Mouse (Mus musculus) kidney, embryonic 14.5 days (tissue): ENCODE data around the gene Card14. TPM values are rescaled to one million over a fixed set of nuclear protein-coding genes. Genes with fewer than 3 reads are reported as not detected.

Experiments
- ATAC-seq: fragments of 200-750 bp; cut with Nextera tagmentation; 2 replicates; pipeline ENCODE4 v1.8.0; 2017; ENCODE audit warnings: moderate number of reproducible peaks, mild to moderate bottlenecking, moderate TSS enrichment, moderate library complexity; ENCODE audit not compliant: low FRiP score, low TSS enrichment
- H3K27ac ChIP-seq: fragments of 300-500 bp; sonication (generic); 2 replicates; pipeline ENCODE4 v1.5.1; 2014; ENCODE audit warnings: low read depth, mild to moderate bottlenecking, low read length, moderate library complexity, mixed read lengths
- H3K27me3 ChIP-seq: fragments of 300-500 bp; sonication (generic); 2 replicates; pipeline ENCODE4 v1.6.1; 2014; ENCODE audit warnings: mild to moderate bottlenecking, low read length; ENCODE audit not compliant: control insufficient read depth, insufficient read depth
- H3K36me3 ChIP-seq: fragments of 300-500 bp; sonication (generic); 2 replicates; pipeline ENCODE4 v1.6.1; 2014; ENCODE audit warnings: low read length, mixed read lengths; ENCODE audit not compliant: control insufficient read depth, insufficient read depth
- H3K4me1 ChIP-seq: fragments of 300-500 bp; sonication (generic); 2 replicates; pipeline ENCODE4 v1.6.1; 2014; ENCODE audit warnings: low read length, mixed read lengths; ENCODE audit not compliant: control insufficient read depth, insufficient read depth
- H3K4me2 ChIP-seq: fragments of 300-500 bp; sonication (generic); replicated peaks from 2 replicates; pipeline ENCODE4 v1.6.1; 2014; ENCODE audit warnings: low read depth, mild to moderate bottlenecking, low read length
- H3K4me3 ChIP-seq: fragments of 300-500 bp; sonication (generic); 2 replicates; pipeline ENCODE4 v1.5.1; 2014; ENCODE audit warnings: mild to moderate bottlenecking, low read length
- H3K9ac ChIP-seq: fragments of 300-500 bp; sonication (generic); 2 replicates; pipeline ENCODE4 v1.6.1; 2014; ENCODE audit warnings: low read depth, mild to moderate bottlenecking, low read length, moderate library complexity
- H3K9me3 ChIP-seq: fragments of 300-500 bp; sonication (generic); 2 replicates; pipeline ENCODE4 v1.6.1; 2016; ENCODE audit warnings: low read length; ENCODE audit not compliant: control insufficient read depth
- WGBS: fragments of 180-500 bp; shearing (Covaris S2); extraction: QIAGEN DNeasy Blood & Tissue Kit; methylation state at CpG from one replicate; pipeline ENCODE4 v1.1.7; 2014; 5-methylcytosine and 5-hydroxymethylcytosine counted together
- polyA plus RNA-seq: library from polyadenylated mRNA; unstranded; fragments of >200 nt; fragmentation: Nextera tagmentation; extraction: Ambion mirVana; gene quantifications from 2 replicates; pipeline ENCODE4 v1.2.1, GENCODE M21; 2014

Card14 gene
- 0.16 and 0.17 TPM in 2 replicates for polyA plus RNA-seq

DNA sequence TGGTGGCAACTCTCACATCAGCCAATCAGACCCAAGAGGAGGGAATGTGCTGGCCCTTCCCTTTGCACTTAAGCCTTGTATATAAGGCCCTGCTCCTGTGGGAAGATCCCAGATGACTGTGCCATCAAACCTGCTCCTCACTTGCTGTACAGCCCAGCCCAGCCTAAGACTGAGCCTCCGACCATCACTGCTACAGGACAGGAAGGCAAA is at the start of gene Card14:
Gene Card14 (plus strand): TSS at position 111 of the 210 bp plus-strand sequence.
- Histone ChIP-seq H3K4me2 (no peak within 1 kb of the TSS), H3K4me1 (no peaks in the 10 kb centered on the region), H3K9ac (no peak within 1 kb of the TSS)

GRCm38 (mm10) chr11:119258216-119258571 is 49.4 kb upstream of the Card14 start:
- Histone ChIP-seq H3K4me3 (peak overlapping the region; percentile 17; the same call in 1 of the 2 replicates), H3K27me3 (no peaks in the 10 kb centered on the region), H3K9ac (no peak overlapping the region; the same call in 1 of the 2 replicates), H3K9me3 (no peaks in the 10 kb centered on the region), H3K4me1 (peaks cover 12% of the 10 kb centered on the region), H3K36me3 (no peaks in the 10 kb centered on the region), H3K27ac (peak overlapping the region; percentile 1; the same call in 1 of the 2 replicates), H3K4me2 (peak overlapping the region; percentile 31)
- WGBS = 54% methylated on average over 9 of the region's 9 CpGs
- ATAC-seq = no peak

More for the DNA sequence above, at the start of gene Card14:
- Histone ChIP-seq H3K4me3 (no peak within 1 kb of the TSS), H3K27me3 (peaks cover 5% of the 10 kb centered on the region; the same call in 1 of the 2 replicates), H3K27ac (no peak within 1 kb of the TSS), H3K36me3 (no peaks in the 10 kb centered on the region), H3K9me3 (no peaks in the 10 kb centered on the region)
- no peak for ATAC-seq
- WGBS = 33% methylated on average over 1 of the region's 1 CpGs

DNA sequence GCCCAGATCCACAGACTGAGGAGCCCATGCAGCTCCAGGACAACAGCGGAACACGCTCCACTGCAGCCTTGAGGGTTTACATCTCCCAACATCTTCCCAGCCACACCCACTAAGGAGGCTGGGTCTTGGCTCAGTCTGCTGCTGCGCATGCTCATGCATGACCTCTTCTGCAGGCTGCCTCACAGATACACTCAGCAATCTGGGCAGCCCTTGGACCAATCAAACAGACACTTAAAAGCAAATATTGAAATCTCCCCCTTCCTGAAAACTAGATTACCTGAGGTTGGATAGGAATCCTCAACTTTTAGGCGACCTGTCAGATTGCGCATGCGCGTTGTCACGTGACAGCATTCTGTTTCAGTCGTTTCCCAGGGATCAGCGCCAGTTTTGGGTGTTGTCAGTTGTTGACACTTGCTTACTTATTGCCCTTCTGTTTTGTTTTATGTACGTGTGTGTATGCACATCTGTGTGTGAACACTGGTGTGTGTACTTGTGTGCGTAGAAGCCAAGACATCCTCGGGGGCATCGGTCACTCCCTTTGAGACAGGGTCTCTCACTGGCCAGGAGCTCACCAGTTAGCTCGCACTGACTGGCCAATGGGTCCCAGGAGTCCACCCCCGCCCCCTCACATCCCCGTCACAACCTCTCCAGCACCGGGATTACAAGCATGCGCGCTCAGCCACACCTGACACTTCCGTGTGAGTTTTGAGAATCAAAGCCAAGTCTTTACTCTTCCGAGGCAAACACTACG is 48.8 kb upstream of the Card14 start:
- peak overlapping the region; percentile 17; the same call in 1 of the 2 replicates for H3K4me3 ChIP-seq
- H3K4me1 ChIP-seq = peaks cover 12% of the 10 kb centered on the region
- peak overlapping the region; percentile 14; the same call in 1 of the 2 replicates for H3K9ac ChIP-seq
- H3K27me3 ChIP-seq = no peaks in the 10 kb centered on the region
- H3K36me3 ChIP-seq = no peaks in the 10 kb centered on the region
- peak; percentile 74; the same call in 1 of the 2 replicates for ATAC-seq
- H3K4me2 ChIP-seq = peak overlapping the region; percentile 31
- WGBS = 64% methylated on average over 23 of the region's 23 CpGs
- peak overlapping the region; percentile 1; the same call in 1 of the 2 replicates for H3K27ac ChIP-seq
- H3K9me3 ChIP-seq = no peaks in the 10 kb centered on the region

DNA sequence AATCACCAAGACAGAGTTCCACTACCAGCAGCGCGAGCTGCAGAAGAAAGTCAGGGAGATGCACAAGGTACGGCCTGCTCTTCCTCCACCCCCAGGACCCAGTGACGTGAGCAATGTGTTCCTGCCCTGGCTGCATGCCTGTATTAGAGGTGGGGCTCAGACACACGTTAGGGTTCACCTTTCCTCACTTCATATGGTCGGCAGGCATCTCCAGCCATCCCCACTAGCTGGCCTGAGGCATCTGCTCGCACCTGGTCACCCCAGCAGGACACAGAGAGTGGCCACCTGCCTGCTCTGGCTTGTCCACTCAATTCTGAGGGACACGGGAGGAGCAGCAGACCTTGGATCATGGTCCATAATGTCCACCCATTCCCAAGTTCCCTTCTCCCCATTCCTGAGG is 47.6 kb upstream of the Card14 start:
- Histone ChIP-seq H3K36me3 (no peaks in the 10 kb centered on the region), H3K4me2 (no peak overlapping the region), H3K4me1 (peaks cover 12% of the 10 kb centered on the region), H3K27me3 (no peaks in the 10 kb centered on the region), H3K9ac (no peak overlapping the region), H3K4me3 (no peak overlapping the region), H3K9me3 (no peaks in the 10 kb centered on the region), H3K27ac (no peak overlapping the region)
- 89% methylated on average over 8 of the region's 8 CpGs for WGBS
- no peak for ATAC-seq

GRCm38 (mm10) chr11:119264413-119264812 is 43.2 kb upstream of the Card14 start:
- Histone ChIP-seq H3K27me3 (no peaks in the 10 kb centered on the region), H3K36me3 (no peaks in the 10 kb centered on the region), H3K9me3 (no peaks in the 10 kb centered on the region), H3K4me1 (peaks cover 6% of the 10 kb centered on the region; the same call in 1 of the 2 replicates), H3K4me2 (no peak overlapping the region), H3K4me3 (no peak overlapping the region), H3K27ac (no peak overlapping the region), H3K9ac (no peak overlapping the region)
- 87% methylated on average over 13 of the region's 13 CpGs for WGBS
- ATAC-seq = no peak

- 75% methylated on average over 7 of the region's 7 CpGs for WGBS
- Histone ChIP-seq H3K4me3 (no peak overlapping the region), H3K9ac (no peak overlapping the region), H3K27me3 (no peaks in the 10 kb centered on the region), H3K4me2 (no peak overlapping the region), H3K4me1 (peaks cover 6% of the 10 kb centered on the region; the same call in 1 of the 2 replicates), H3K27ac (no peak overlapping the region), H3K9me3 (no peaks in the 10 kb centered on the region), H3K36me3 (no peaks in the 10 kb centered on the region)
- no peak for ATAC-seq
Observed at GRCm38 (mm10) chr11:119265811-119266210, 41.8 kb upstream of the Card14 start.

- Histone ChIP-seq H3K4me2 (peak overlapping the region; percentile 96), H3K36me3 (no peaks in the 10 kb centered on the region), H3K27ac (no peak overlapping the region), H3K4me1 (peaks cover 6% of the 10 kb centered on the region; the same call in 1 of the 2 replicates), H3K4me3 (0 out of 2 replicates have a peak overlapping the region, but pooled peaks have one; percentile 68), H3K9ac (no peak overlapping the region), H3K27me3 (no peaks in the 10 kb centered on the region), H3K9me3 (no peaks in the 10 kb centered on the region)
- WGBS = 61% methylated on average over 6 of the region's 6 CpGs
- ATAC-seq = peak; percentile 36
Observed at GRCm38 (mm10) chr11:119267241-119267674, 40.3 kb upstream of the Card14 start.

DNA sequence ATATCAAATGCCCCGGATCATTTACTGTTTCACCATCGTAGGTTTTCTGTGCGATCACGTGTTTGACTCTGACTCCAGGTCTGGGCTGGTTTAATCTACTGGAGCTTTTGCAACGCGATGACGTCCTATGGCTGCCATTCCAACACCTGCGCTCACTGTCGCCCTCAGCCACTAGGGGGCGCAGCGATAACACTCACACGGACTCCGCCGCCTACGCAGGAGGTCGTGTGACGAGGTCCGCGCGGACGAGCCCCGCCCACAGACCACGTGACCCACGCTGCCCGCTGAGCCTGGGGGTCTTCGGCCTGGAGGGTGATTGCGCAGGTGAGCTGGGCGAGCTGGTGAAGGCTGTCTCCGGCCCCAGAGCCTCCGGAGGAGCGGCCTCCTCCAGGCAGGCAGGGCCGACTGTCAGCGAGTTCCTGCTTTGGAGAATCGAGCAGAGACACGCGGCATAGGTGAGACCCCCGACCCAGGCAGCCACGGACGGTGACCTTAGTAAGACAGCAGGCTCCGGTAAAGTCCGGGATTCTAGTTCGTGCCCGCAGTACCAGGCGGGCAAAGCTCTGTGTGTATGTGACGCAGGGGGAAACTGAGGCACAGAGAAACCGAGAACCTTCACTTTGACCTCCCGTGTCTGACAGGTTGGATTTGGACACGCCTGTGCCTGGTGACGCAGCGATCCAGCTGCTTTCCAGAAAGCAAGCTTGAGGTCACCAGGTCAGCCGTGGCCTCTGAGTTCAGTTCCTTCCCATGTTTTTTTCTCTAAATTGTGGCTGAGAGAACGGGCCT is 39.6 kb upstream of the Card14 start, which contains the start of gene Gaa:
Gene Gaa (plus strand): TSS at position 120 of the 789 bp plus-strand sequence.
- Histone ChIP-seq H3K9ac (peak within 1 kb of the TSS; percentile 72), H3K4me3 (peak within 1 kb of the TSS; percentile 68), H3K4me1 (peaks cover 6% of the 10 kb centered on the region; the same call in 1 of the 2 replicates), H3K27me3 (no peaks in the 10 kb centered on the region), H3K36me3 (no peaks in the 10 kb centered on the region), H3K27ac (no peak within 1 kb of the TSS), H3K9me3 (no peaks in the 10 kb centered on the region), H3K4me2 (peak within 1 kb of the TSS; percentile 96)
- 2% methylated on average over 52 of the region's 52 CpGs for WGBS
- ATAC-seq = peak; percentile 83
